Mouse (Mus musculus): ENCODE results near the gene Bcar3. TPM values are rescaled to one million over a fixed set of nuclear protein-coding genes. Genes with fewer than 3 reads are reported as not detected.

The Bcar3 gene
- total and polyA plus RNA-seq, 3 experiments = 47.4 to 61.2 (median 52.0) TPM

- TF ChIP-seq E2F4 (IDR thresholded peaks at IDR 0.05; ENCODE audit: insufficient replicate concordance, low read depth, low read length) (no peak), TBP (conservative IDR thresholded peaks at IDR 0.05; ENCODE audit: low read depth, low read length) (no peak), MAX (IDR thresholded peaks at IDR 0.05; ENCODE audit: low read length) (no peak), ZNF384 (IDR thresholded peaks at IDR 0.05; ENCODE audit: low read depth, low read length) (no peak), HCFC1 (IDR thresholded peaks at IDR 0.05; ENCODE audit: low read depth, low read length) (no peak), UBTF (IDR thresholded peaks at IDR 0.05; ENCODE audit: low read depth, low read length) (no peak), MEF2A (IDR thresholded peaks at IDR 0.05; ENCODE audit: borderline replicate concordance, low read depth, low read length) (no peak)
- Histone ChIP-seq H3K4me2 (ENCODE audit: insufficient read depth, low read depth, poor library complexity, severe bottlenecking) (no peak overlapping the region), H3K27ac (ENCODE audit: insufficient read depth, low read depth) (no peak overlapping the region), H3K79me2 (replicated peaks; ENCODE audit: control insufficient read depth, extremely low read depth, insufficient read depth, poor library complexity, severe bottlenecking) (no peaks in the 10 kb centered on the region), H3K4me1 (ENCODE audit: control insufficient read depth in 1 of 2, insufficient read depth in 2 of 2) (no peaks in the 10 kb centered on the region), H3K9me3 (replicated peaks; ENCODE audit: low read length) (no peaks in the 10 kb centered on the region), H3K9ac (ENCODE audit: insufficient read depth, low read depth) (no peak overlapping the region), H3K4me3 (replicated peaks in 1 of 3; ENCODE audit: low read depth in 2 of 3, low read length in 2 of 3, poor library complexity in 1 of 3) (no peak overlapping the region), H3K36me3 (replicated peaks in 1 of 2; ENCODE audit: control insufficient read depth in 1 of 2, insufficient read depth in 1 of 2, low read length in 1 of 2) (peaks cover 0 to 3% of the 10 kb centered on the region in 2 experiments), H3K27me3 (replicated peaks) (no peaks in the 10 kb centered on the region)
- DNase-seq (ENCODE audit: extremely low read depth) = no peak
- dilution Hi-C loops (cut with MboI; ENCODE audit: extremely low pct_ligation_motif_present, extremely low pct_unique_long_range_greater_than_20kb, low sequenced_read_pairs) = no loop called here
- in situ Hi-C loops (cut with MboI; ENCODE audit: low pct_ligation_motif_present, low pct_unique_long_range_greater_than_20kb, low sequenced_read_pairs) = no loop called here
Measured at GRCm38 (mm10) chr3:122538851-122539250, 244.9 kb downstream of the Bcar3 start.

DNA sequence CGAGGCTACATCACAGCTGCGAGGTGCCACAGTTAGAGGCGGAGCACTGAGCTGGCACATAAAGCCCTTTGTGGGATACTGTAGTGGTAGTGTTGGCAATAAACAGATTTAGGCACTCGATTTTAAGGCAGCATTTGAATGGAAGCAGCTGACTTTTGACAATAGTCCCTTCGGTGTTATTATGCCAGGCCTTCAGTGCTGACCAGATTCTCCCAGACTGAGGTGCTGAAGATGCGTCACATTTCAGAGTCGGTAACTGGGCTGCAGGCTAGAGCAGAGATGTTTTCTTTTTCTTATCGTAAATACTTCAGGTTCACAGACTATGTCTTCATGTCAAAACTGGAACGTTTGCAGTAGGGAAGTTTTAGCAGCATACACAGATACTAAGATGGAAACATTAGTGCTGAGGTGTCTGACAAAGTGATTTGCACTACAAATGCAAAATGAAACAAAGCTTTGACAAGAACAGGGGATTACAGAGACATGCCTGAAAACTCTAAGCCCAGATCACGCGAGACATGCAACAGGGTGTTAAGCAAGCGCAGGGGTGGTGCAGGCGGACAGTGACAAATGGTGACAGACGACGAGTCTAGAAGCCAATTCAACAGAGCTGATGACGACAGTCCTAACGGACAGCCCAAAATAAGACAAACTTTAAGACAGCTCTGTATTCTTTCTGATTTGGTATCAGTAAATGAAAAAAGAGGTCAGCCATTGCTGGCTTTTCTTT, 246.2 kb downstream of the Bcar3 start:
- no peaks in the 10 kb centered on the region for H3K27me3 ChIP-seq (replicated peaks)
- H3K36me3 ChIP-seq (replicated peaks in 1 of 2; ENCODE audit: control insufficient read depth in 1 of 2, insufficient read depth in 1 of 2, low read length in 1 of 2) = peaks cover 0 to 3% of the 10 kb centered on the region in 2 experiments
- no peak overlapping the region for H3K4me2 ChIP-seq (ENCODE audit: insufficient read depth, low read depth, poor library complexity, severe bottlenecking)
- no peaks in the 10 kb centered on the region for H3K79me2 ChIP-seq (replicated peaks; ENCODE audit: control insufficient read depth, extremely low read depth, insufficient read depth, poor library complexity, severe bottlenecking)
- dilution Hi-C loops (cut with MboI; ENCODE audit: extremely low pct_ligation_motif_present, extremely low pct_unique_long_range_greater_than_20kb, low sequenced_read_pairs) = no loop called here
- 0 out of 4 replicates have a peak, but pooled peaks cover 0 to 3% of the 10 kb centered on the region in 2 experiments for H3K4me1 ChIP-seq (ENCODE audit: control insufficient read depth in 1 of 2, insufficient read depth in 2 of 2)
- H3K9me3 ChIP-seq (replicated peaks; ENCODE audit: low read length) = no peaks in the 10 kb centered on the region
- DNase-seq (ENCODE audit: extremely low read depth) = no peak
- no peak overlapping the region for H3K9ac ChIP-seq (ENCODE audit: insufficient read depth, low read depth)
- H3K27ac ChIP-seq (ENCODE audit: insufficient read depth, low read depth) = no peak overlapping the region
- in situ Hi-C loops (cut with MboI; ENCODE audit: low pct_ligation_motif_present, low pct_unique_long_range_greater_than_20kb, low sequenced_read_pairs) = no loop called here
- TF ChIP-seq EP300 (IDR thresholded peaks at IDR 0.05; ENCODE audit: low read length) (no peak), POLR2AphosphoS2 (IDR thresholded peaks at IDR 0.05; ENCODE audit: low read depth, low read length) (no peak), ZMIZ1 (IDR thresholded peaks at IDR 0.05; ENCODE audit: low read depth, low read length) (no peak), CHD2 (IDR thresholded peaks at IDR 0.05; ENCODE audit: low read length) (no peak), MAZ (IDR thresholded peaks at IDR 0.05; ENCODE audit: low read depth, low read length) (no peak), CTCF (conservative IDR thresholded peaks at IDR 0.05 in 1 of 2, IDR thresholded peaks at IDR 0.05 in 1 of 2; ENCODE audit: low read depth in 2 of 2, low read length in 2 of 2) (no peak), JUN (IDR thresholded peaks at IDR 0.05; ENCODE audit: insufficient read depth, low read depth, low read length) (no peak), E2F4 (IDR thresholded peaks at IDR 0.05; ENCODE audit: insufficient replicate concordance, low read depth, low read length) (no peak), TCF12 (IDR thresholded peaks at IDR 0.05; ENCODE audit: low read depth, low read length) (no peak), ELF1 (IDR thresholded peaks at IDR 0.05; ENCODE audit: low read depth, low read length) (no peak), UBTF (IDR thresholded peaks at IDR 0.05; ENCODE audit: low read depth, low read length) (no peak), MAFK (IDR thresholded peaks at IDR 0.05; ENCODE audit: insufficient replicate concordance, low read length) (no peak), SMC3 (IDR thresholded peaks at IDR 0.05; ENCODE audit: low read depth, low read length) (no peak), MAX (IDR thresholded peaks at IDR 0.05; ENCODE audit: low read length) (no peak), MEF2A (IDR thresholded peaks at IDR 0.05; ENCODE audit: borderline replicate concordance, low read depth, low read length) (no peak), JUND (conservative IDR thresholded peaks at IDR 0.05; ENCODE audit: low read depth, low read length) (no peak)
- H3K4me3 ChIP-seq (replicated peaks in 1 of 3; ENCODE audit: low read depth in 2 of 3, low read length in 2 of 3, poor library complexity in 1 of 3) = no peak overlapping the region
